Mouse (Mus musculus) adrenal gland, postnatal 0 days (tissue): ENCODE measurements around the gene Ubap1l. TPM values are rescaled to one million over a fixed set of nuclear protein-coding genes. Genes with fewer than 3 reads are reported as not detected.

ENCODE experiments used
- polyA plus RNA-seq: library from polyadenylated mRNA; unstranded; fragments of >200 nt; fragmentation: Nextera tagmentation; extraction: Ambion mirVana; gene quantifications from 2 replicates; pipeline ENCODE4 v1.2.1, GENCODE M21; 2015

The Ubap1l gene
- 0.09 and 0.10 TPM in 2 replicates for polyA plus RNA-seq

GRCm38 (mm10) chr9:65360641-65361448, at the start of gene Ubap1l:
Gene Ubap1l (plus strand): TSS chr9:65361041.

GRCm38 (mm10) chr9:65345854-65346475, 14.9 kb upstream of the Ubap1l start, which contains the start of gene Pdcd7:
Gene Pdcd7 (plus strand): TSS chr9:65346104.

GRCm38 (mm10) chr9:65391613-65391964, 30.7 kb downstream of the Ubap1l start, which contains the start of gene Kbtbd13:
Gene Kbtbd13 (minus strand): TSS chr9:65391652.

GRCm38 (mm10) chr9:65398279-65398678, 37.4 kb downstream of the Ubap1l start, which contains the start of gene Rasl12:
Gene Rasl12 (plus strand): TSS chr9:65398506.

GRCm38 (mm10) chr9:65422760-65423501, 62.1 kb downstream of the Ubap1l start, which contains the start of gene Slc51b:
Gene Slc51b (minus strand): TSS chr9:65422955.

Other genes with a start within 250 kb of the Ubap1l start
- gene Igdcc3, start 219.9 kb upstream of the Ubap1l start, polyA plus RNA-seq: 1.4 and 2.0 TPM in 2 replicates
- gene Parp16, start 165.7 kb upstream of the Ubap1l start, polyA plus RNA-seq: 14.7 and 25.6 TPM in 2 replicates
- gene Cilp, start 95.9 kb upstream of the Ubap1l start, polyA plus RNA-seq: 1.2 and 2.6 TPM in 2 replicates
- 52.5 and 74.9 TPM in 2 replicates for gene Clpx, start 66.8 kb upstream of the Ubap1l start, polyA plus RNA-seq
- 8.5 and 11.2 TPM in 2 replicates for gene Pdcd7, start 14.9 kb upstream of the Ubap1l start, polyA plus RNA-seq
- gene Kbtbd13, start 30.6 kb downstream of the Ubap1l start, polyA plus RNA-seq: 0.26 and 0.35 TPM in 2 replicates
- 3.5 and 4.7 TPM in 2 replicates for gene Rasl12, start 37.5 kb downstream of the Ubap1l start, polyA plus RNA-seq
- gene Slc51b, start 61.9 kb downstream of the Ubap1l start, polyA plus RNA-seq: 1.3 TPM in 1 of 2 replicates, not detected in the other
- 11.7 and 17.8 TPM in 2 replicates for gene Mtfmt, start 74.7 kb downstream of the Ubap1l start, polyA plus RNA-seq
- gene Spg21, start 99.9 kb downstream of the Ubap1l start, polyA plus RNA-seq: 85.8 and 102 TPM in 2 replicates
- gene Ankdd1a, start 159.2 kb downstream of the Ubap1l start, polyA plus RNA-seq: 0.10 TPM in 1 of 2 replicates, not detected in the other
- 21.8 and 32.3 TPM in 2 replicates for gene Plekho2, start 219.0 kb downstream of the Ubap1l start, polyA plus RNA-seq
- 1.6 and 2.4 TPM in 2 replicates for gene Pif1, start 226.1 kb downstream of the Ubap1l start, polyA plus RNA-seq